Mouse (Mus musculus) lung, embryonic 15.5 days (tissue): ENCODE measurements around the gene Tanc1. TPM values are rescaled to one million over a fixed set of nuclear protein-coding genes. Genes with fewer than 3 reads are reported as not detected.

Source experiments
- ATAC-seq: fragments of 200-750 bp; cut with Nextera tagmentation; 2 replicates; pipeline ENCODE4 v1.8.0; 2017; ENCODE audit warnings: moderate number of reproducible peaks, borderline replicate concordance; ENCODE audit not compliant: low FRiP score, low TSS enrichment; ENCODE audit errors: extremely low read depth
- H3K27ac ChIP-seq: fragments of 300-500 bp; sonication (generic); 2 replicates; pipeline ENCODE4 v1.5.1; 2015; ENCODE audit warnings: moderate library complexity, mild to moderate bottlenecking, inconsistent platforms
- H3K27me3 ChIP-seq: fragments of 300-500 bp; sonication (generic); 2 replicates; pipeline ENCODE4 v1.6.1; 2015; ENCODE audit warnings: inconsistent platforms
- H3K36me3 ChIP-seq: fragments of 300-500 bp; sonication (generic); 2 replicates; pipeline ENCODE4 v1.6.1; 2015; ENCODE audit warnings: inconsistent platforms
- H3K4me1 ChIP-seq: fragments of 300-500 bp; sonication (generic); 2 replicates; pipeline ENCODE4 v1.6.1; 2015; ENCODE audit warnings: inconsistent platforms
- H3K4me2 ChIP-seq: fragments of 300-500 bp; sonication (generic); 2 replicates; pipeline ENCODE4 v1.6.1; 2015; ENCODE audit warnings: inconsistent platforms, mild to moderate bottlenecking, moderate library complexity
- H3K4me3 ChIP-seq: fragments of 300-500 bp; sonication (generic); 2 replicates; pipeline ENCODE4 v1.5.1; 2015; ENCODE audit warnings: mild to moderate bottlenecking, inconsistent platforms
- H3K9ac ChIP-seq: fragments of 300-500 bp; sonication (generic); 2 replicates; pipeline ENCODE4 v1.6.1; 2015; ENCODE audit warnings: inconsistent platforms
- H3K9me3 ChIP-seq: fragments of 300-500 bp; sonication (generic); 2 replicates; pipeline ENCODE4 v1.6.1; 2016; ENCODE audit warnings: inconsistent platforms
- WGBS: fragments of 180-500 bp; shearing (Covaris S2); methylation state at CpG from one replicate; pipeline ENCODE4 v1.1.7; 2015; 5-methylcytosine and 5-hydroxymethylcytosine counted together
- polyA plus RNA-seq: library from polyadenylated mRNA; unstranded; fragments of >200 nt; fragmentation: Nextera tagmentation; extraction: Ambion mirVana; gene quantifications from 2 replicates; pipeline ENCODE4 v1.2.1, GENCODE M21; 2015

The Tanc1 gene
- polyA plus RNA-seq, 1 experiment from 2014 or later = 33.9 TPM

- peaks cover 10% of the 10 kb centered on the region for H3K36me3 ChIP-seq
- H3K9ac ChIP-seq = no peak overlapping the region
- H3K27ac ChIP-seq = no peak overlapping the region
- no peak overlapping the region for H3K4me2 ChIP-seq
- no peaks in the 10 kb centered on the region for H3K9me3 ChIP-seq
- peaks cover 67% of the 10 kb centered on the region for H3K4me1 ChIP-seq
- ATAC-seq = no peak
- H3K27me3 ChIP-seq = no peaks in the 10 kb centered on the region
- no peak overlapping the region for H3K4me3 ChIP-seq
- WGBS = 55% methylated on average over 8 of the region's 8 CpGs
Observed at GRCm38 (mm10) chr2:59771708-59772107, 159.9 kb downstream of the Tanc1 start.

GRCm38 (mm10) chr2:59772261-59772683 is 160.4 kb downstream of the Tanc1 start:
- peak; percentile 63; the same call in 1 of the 2 replicates for ATAC-seq
- H3K36me3 ChIP-seq = peaks cover 10% of the 10 kb centered on the region
- H3K4me2 ChIP-seq = no peak overlapping the region; the same call in 1 of the 2 replicates
- H3K9ac ChIP-seq = no peak overlapping the region
- H3K4me3 ChIP-seq = no peak overlapping the region
- H3K4me1 ChIP-seq = peaks cover 67% of the 10 kb centered on the region
- H3K9me3 ChIP-seq = no peaks in the 10 kb centered on the region
- WGBS = 40% methylated on average over 12 of the region's 12 CpGs
- no peaks in the 10 kb centered on the region for H3K27me3 ChIP-seq
- no peak overlapping the region for H3K27ac ChIP-seq

DNA sequence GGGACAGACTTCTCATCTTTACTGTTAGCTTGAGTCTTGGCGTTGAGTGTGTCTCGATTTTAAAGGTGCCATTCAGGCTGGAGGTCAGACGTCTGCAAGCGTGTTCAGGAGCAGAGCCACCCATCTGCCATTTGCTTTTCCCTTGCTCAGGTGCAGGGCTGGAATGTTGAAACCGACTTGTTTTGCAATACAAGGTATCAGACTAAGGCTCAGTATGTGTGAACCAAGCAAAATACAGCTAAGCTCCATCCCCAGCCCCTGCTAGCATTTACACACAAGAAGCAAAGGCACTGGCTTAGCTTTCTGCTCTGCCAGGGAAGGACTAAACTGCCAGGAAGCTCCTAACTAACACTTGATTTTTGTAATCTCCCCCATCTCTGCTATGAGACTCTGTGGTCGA is 162.5 kb downstream of the Tanc1 start:
- Histone ChIP-seq H3K27ac (peak overlapping the region; percentile 74), H3K4me2 (no peak overlapping the region), H3K9me3 (no peaks in the 10 kb centered on the region), H3K27me3 (no peaks in the 10 kb centered on the region), H3K36me3 (peaks cover 10% of the 10 kb centered on the region), H3K4me1 (peaks cover 51% of the 10 kb centered on the region), H3K9ac (no peak overlapping the region), H3K4me3 (no peak overlapping the region)
- ATAC-seq = no peak
- 66% methylated on average over 6 of the region's 6 CpGs for WGBS

DNA sequence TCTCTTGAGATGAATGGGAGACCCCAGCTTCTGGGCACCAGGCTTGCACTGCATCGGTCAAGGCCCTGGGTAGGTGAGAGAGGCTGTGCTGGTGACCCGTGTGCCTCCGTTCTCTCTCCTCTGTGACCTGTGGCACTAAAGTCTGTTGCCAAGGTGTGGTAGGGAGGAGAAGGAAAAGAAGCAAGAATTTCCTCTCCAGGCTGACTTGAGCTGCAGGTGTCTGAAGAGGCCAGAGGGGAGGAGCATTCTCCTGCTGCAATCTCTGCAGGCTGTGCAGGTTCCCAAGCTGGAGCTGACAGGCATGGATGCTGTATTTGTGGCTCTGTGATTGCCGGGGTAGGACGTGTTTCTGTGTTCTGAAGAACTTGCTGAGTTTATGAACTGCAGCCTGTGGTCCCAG is 163.3 kb downstream of the Tanc1 start:
- WGBS = 44% methylated on average over 5 of the region's 5 CpGs
- Histone ChIP-seq H3K9ac (no peak overlapping the region), H3K27ac (peak overlapping the region; percentile 74), H3K4me3 (no peak overlapping the region), H3K9me3 (no peaks in the 10 kb centered on the region), H3K4me1 (peaks cover 48% of the 10 kb centered on the region), H3K27me3 (no peaks in the 10 kb centered on the region), H3K4me2 (no peak overlapping the region), H3K36me3 (peaks cover 10% of the 10 kb centered on the region)
- ATAC-seq = peak; percentile 34

GRCm38 (mm10) chr2:59775820-59776219 is 164.0 kb downstream of the Tanc1 start:
- Histone ChIP-seq H3K27me3 (no peaks in the 10 kb centered on the region), H3K36me3 (peaks cover 10% of the 10 kb centered on the region), H3K4me2 (no peak overlapping the region), H3K4me3 (no peak overlapping the region), H3K27ac (peak overlapping the region; percentile 74), H3K4me1 (peaks cover 47% of the 10 kb centered on the region), H3K9ac (no peak overlapping the region), H3K9me3 (no peaks in the 10 kb centered on the region)
- 65% methylated on average over 6 of the region's 6 CpGs for WGBS
- ATAC-seq = no peak

DNA sequence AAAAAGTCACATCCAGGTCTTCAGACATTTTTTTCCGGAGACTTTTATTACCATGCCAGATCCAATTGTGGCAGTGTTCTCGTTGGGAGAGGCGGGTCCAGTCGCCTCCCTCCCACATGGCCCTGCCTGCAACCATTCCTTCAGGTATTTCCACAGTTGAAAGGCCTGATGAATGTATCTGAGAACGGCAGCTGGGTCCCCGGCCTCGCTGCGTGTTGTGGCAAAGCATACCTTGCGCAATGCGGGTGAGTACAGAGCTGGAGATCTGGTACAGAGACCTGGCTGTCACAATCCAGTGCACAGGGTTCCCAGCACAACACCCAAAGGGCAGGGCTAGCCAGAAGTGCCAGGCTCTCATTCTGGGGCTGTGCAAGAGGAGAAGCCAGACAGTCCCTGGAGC is 167.5 kb downstream of the Tanc1 start:
- Histone ChIP-seq H3K36me3 (no peaks in the 10 kb centered on the region), H3K4me1 (peaks cover 48% of the 10 kb centered on the region), H3K4me2 (no peak overlapping the region), H3K27ac (no peak overlapping the region), H3K9ac (no peak overlapping the region), H3K9me3 (no peaks in the 10 kb centered on the region), H3K27me3 (no peaks in the 10 kb centered on the region), H3K4me3 (no peak overlapping the region)
- WGBS = 69% methylated on average over 10 of the region's 10 CpGs
- ATAC-seq = no peak

DNA sequence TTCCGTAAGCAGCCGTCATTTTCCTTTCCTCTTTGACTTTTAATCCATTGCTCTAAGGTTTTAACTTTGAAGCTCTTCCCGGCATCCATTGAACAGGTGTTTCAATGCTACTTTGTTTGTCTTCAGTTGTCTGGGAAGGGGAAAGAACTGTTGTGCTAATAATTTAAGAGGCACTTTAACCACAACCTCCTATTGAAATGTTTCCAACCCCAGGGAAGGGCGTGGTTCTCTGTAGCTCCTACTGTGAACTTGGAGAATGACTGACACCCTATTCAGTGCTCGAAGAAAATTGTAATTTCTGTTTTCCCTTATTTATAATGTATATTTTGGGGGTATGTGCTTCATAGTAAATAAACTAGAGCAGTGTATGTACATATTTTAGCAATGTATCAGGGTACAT is 168.4 kb downstream of the Tanc1 start:
- ATAC-seq = no peak
- Histone ChIP-seq H3K27ac (no peak overlapping the region), H3K4me3 (no peak overlapping the region), H3K27me3 (no peaks in the 10 kb centered on the region), H3K9ac (no peak overlapping the region), H3K9me3 (no peaks in the 10 kb centered on the region), H3K4me2 (no peak overlapping the region), H3K4me1 (peaks cover 48% of the 10 kb centered on the region), H3K36me3 (no peaks in the 10 kb centered on the region)
- 66% methylated on average over 5 of the region's 5 CpGs for WGBS

GRCm38 (mm10) chr2:59783055-59783831 is 171.4 kb downstream of the Tanc1 start:
- WGBS = 31% methylated on average over 12 of the region's 12 CpGs

GRCm38 (mm10) chr2:59783832-59784627 is 172.2 kb downstream of the Tanc1 start:
- WGBS = 73% methylated on average over 12 of the region's 12 CpGs

More at GRCm38 (mm10) chr2:59783055-59783831, 171.4 kb downstream of the Tanc1 start:
- peak; percentile 51; the same call in 1 of the 2 replicates for ATAC-seq
- no peak overlapping the region for H3K9ac ChIP-seq
- no peaks in the 10 kb centered on the region for H3K27me3 ChIP-seq
- no peaks in the 10 kb centered on the region for H3K9me3 ChIP-seq
- no peak overlapping the region for H3K4me3 ChIP-seq
- H3K4me2 ChIP-seq = no peak overlapping the region
- H3K36me3 ChIP-seq = no peaks in the 10 kb centered on the region
- no peak overlapping the region for H3K27ac ChIP-seq
- peaks cover 50% of the 10 kb centered on the region for H3K4me1 ChIP-seq

DNA sequence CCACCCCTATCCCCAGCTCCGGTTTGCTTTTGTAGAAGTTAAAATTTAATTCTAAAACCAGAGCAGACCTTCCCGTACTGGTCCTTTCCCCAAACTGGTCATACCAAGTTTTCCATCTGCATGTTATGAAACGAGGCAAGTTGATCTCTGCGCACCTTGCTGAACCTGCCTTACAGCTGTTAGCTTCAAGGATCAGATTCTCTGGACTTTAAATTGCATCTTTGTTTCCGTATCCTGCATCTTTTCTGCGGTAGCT is 172.7 kb downstream of the Tanc1 start:
- WGBS = 59% methylated on average over 6 of the region's 6 CpGs
- H3K9me3 ChIP-seq = no peaks in the 10 kb centered on the region
- no peak overlapping the region for H3K9ac ChIP-seq
- peaks cover 50% of the 10 kb centered on the region for H3K4me1 ChIP-seq
- no peaks in the 10 kb centered on the region for H3K27me3 ChIP-seq
- no peaks in the 10 kb centered on the region for H3K36me3 ChIP-seq
- ATAC-seq = no peak
- H3K27ac ChIP-seq = 0 out of 2 replicates have a peak overlapping the region, but pooled peaks have one; percentile 11
- H3K4me3 ChIP-seq = no peak overlapping the region
- H3K4me2 ChIP-seq = no peak overlapping the region

More at GRCm38 (mm10) chr2:59783832-59784627, 172.2 kb downstream of the Tanc1 start:
- H3K4me2 ChIP-seq = no peak overlapping the region
- no peak overlapping the region for H3K4me3 ChIP-seq
- H3K27ac ChIP-seq = 0 out of 2 replicates have a peak overlapping the region, but pooled peaks have one; percentile 11
- no peaks in the 10 kb centered on the region for H3K9me3 ChIP-seq
- peak; percentile 4; the same call in 1 of the 2 replicates for ATAC-seq
- no peaks in the 10 kb centered on the region for H3K27me3 ChIP-seq
- peaks cover 50% of the 10 kb centered on the region for H3K4me1 ChIP-seq
- H3K36me3 ChIP-seq = no peaks in the 10 kb centered on the region
- no peak overlapping the region for H3K9ac ChIP-seq

- Histone ChIP-seq H3K27me3 (no peaks in the 10 kb centered on the region), H3K4me1 (peaks cover 44% of the 10 kb centered on the region), H3K4me3 (no peak overlapping the region), H3K9ac (no peak overlapping the region), H3K27ac (0 out of 2 replicates have a peak overlapping the region, but pooled peaks have one; percentile 39), H3K36me3 (no peaks in the 10 kb centered on the region), H3K9me3 (no peaks in the 10 kb centered on the region), H3K4me2 (no peak overlapping the region)
- WGBS = 20% methylated on average over 13 of the region's 13 CpGs
- peak; percentile 31; the same call in 1 of the 2 replicates for ATAC-seq
Observed at GRCm38 (mm10) chr2:59785597-59785996, 173.8 kb downstream of the Tanc1 start.
